Mouse (Mus musculus) G1E (cell line): ENCODE measurements around the gene Atad3a. TPM values are rescaled to one million over a fixed set of nuclear protein-coding genes. Genes with fewer than 3 reads are reported as not detected.
A peak's percentile ranks its signal among the peaks of the same experiment; 100 is the strongest.

Source experiments
- ATAC-seq: 2 replicates; pipeline ENCODE4 v1.8.0; 2016; ENCODE audit warnings: mild to moderate bottlenecking; ENCODE audit not compliant: insufficient number of reproducible peaks, poor library complexity, low FRiP score, severe bottlenecking; ENCODE audit errors: extremely low read depth
- DNase-seq: peaks from one replicate; pipeline ENCODE4 v3.0.0; 2012; ENCODE audit warnings: low spot score
- H3K27me3 ChIP-seq: 2 replicates; pipeline ENCODE4 v1.6.1; 2012; ENCODE audit warnings: mild to moderate bottlenecking, low read length, inconsistent platforms; ENCODE audit not compliant: insufficient read depth
- H3K36me3 ChIP-seq: replicated peaks from 2 replicates; pipeline ENCODE3; 2012; ENCODE audit warnings: mild to moderate bottlenecking, inconsistent platforms
- H3K4me1 ChIP-seq: 2 replicates; pipeline ENCODE4 v1.6.1; 2012; ENCODE audit warnings: low read depth, low read length, inconsistent platforms, mixed read lengths; ENCODE audit not compliant: insufficient read depth
- H3K4me3 ChIP-seq: 2 replicates; pipeline ENCODE4 v1.5.1; 2012; ENCODE audit warnings: low read depth, mild to moderate bottlenecking, inconsistent platforms, low read length, moderate library complexity, mixed read lengths
- H3K9me3 ChIP-seq: replicated peaks from 2 replicates; pipeline ENCODE4 v1.6.1; 2012; ENCODE audit warnings: inconsistent platforms
- CTCF ChIP-seq: IDR thresholded peaks from 2 replicates; pipeline ENCODE4 v1.5.1; 2012; ENCODE audit warnings: low read depth, low read length, inconsistent platforms, mixed read lengths
- GATA1 ChIP-seq: IDR thresholded peaks from 2 replicates; pipeline ENCODE4 v1.6.1; 2012; ENCODE audit warnings: borderline replicate concordance, low read length, inconsistent platforms, mixed read lengths
- GATA2 ChIP-seq: IDR thresholded peaks from 2 replicates; pipeline ENCODE4 v1.6.1; 2012; ENCODE audit warnings: low read depth, low read length, inconsistent platforms, borderline replicate concordance
- POLR2AphosphoS5 ChIP-seq: IDR thresholded peaks from 2 replicates; pipeline ENCODE4 v1.6.1; 2012; ENCODE audit warnings: low read depth, low read length, inconsistent platforms; ENCODE audit not compliant: insufficient replicate concordance
- TAL1 ChIP-seq: conservative IDR thresholded peaks from 2 replicates; pipeline ENCODE4 v1.6.1; 2012; ENCODE audit warnings: low read depth, low read length, inconsistent platforms, mixed read lengths
- polyA plus RNA-seq: library from polyadenylated mRNA; stranded (reverse); fragments of >175 nt; gene quantifications from 2 replicates; pipeline ENCODE4 v1.2.3, GENCODE M21; 2012
- total RNA-seq, 2 experiments: library from RNA; stranded (forward) in 1 of 2; stranded (reverse) in 1 of 2; fragments of 200-1000 nt in 1 of 2; fragments of >200 nt in 1 of 2; fragmentation: Nextera tagmentation in 1 of 2; gene quantifications; 2 replicates each; pipeline ENCODE4 v1.2.3; 2014 to 2017

The Atad3a gene
- total and polyA plus RNA-seq, 3 experiments, result 61.5 to 65.7 (median 64.6) TPM

DNA sequence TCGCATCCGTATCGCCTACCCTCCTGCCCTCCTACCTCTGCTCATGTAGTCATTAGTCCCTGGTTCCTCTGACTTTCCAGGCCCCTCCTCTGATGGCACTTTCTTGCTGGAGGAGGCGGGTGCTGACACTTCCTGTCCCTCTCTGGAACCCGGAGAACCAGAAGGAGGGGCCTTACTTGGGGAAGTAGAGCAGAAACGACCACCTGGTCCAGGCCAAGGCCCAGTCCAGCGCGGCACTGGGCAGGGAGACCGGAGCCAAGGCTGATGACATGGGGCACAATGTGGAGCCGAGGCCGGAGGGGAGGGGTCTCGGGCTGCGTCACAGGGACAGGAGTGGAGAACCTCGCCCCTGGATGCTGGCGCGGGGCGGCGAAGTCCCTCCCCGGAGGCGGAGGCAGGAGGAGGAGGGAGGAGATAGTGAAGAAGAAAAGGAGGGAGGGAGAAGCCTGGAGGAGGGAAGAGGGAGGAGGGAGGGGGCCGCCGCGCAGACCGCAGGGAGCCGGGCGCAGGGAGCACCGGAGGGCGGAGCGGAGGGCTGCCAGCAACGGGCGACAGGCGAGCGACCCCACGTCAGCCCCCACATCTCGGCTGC, 26.4 kb downstream of the Atad3a start, which contains the start of gene Tmem240:
Gene Tmem240 (plus strand): TSS at position 451 of the 592 bp plus-strand sequence.
- TF ChIP-seq GATA2 (no peak), GATA1 (no peak), POLR2AphosphoS5 (no peak), TAL1 (no peak), CTCF (no peak)
- Histone ChIP-seq H3K36me3 (peaks cover 89% of the 10 kb centered on the region), H3K27me3 (no peaks in the 10 kb centered on the region), H3K4me3 (peak within 1 kb of the TSS; percentile 84), H3K9me3 (no peaks in the 10 kb centered on the region), H3K4me1 (peaks cover 44% of the 10 kb centered on the region)
- ATAC-seq (peak; percentile 90), DNase-seq (peak; percentile 92)

- Histone ChIP-seq H3K4me1 (peaks cover 40% of the 10 kb centered on the region), H3K36me3 (peaks cover 89% of the 10 kb centered on the region), H3K9me3 (no peaks in the 10 kb centered on the region), H3K4me3 (no peak overlapping the region), H3K27me3 (no peaks in the 10 kb centered on the region)
- no peak for ATAC-seq
- TF ChIP-seq GATA2 (no peak), POLR2AphosphoS5 (no peak), CTCF (no peak), GATA1 (no peak), TAL1 (no peak)
- no peak for DNase-seq
Measured at GRCm38 (mm10) chr4:155733267-155733666, 27.6 kb downstream of the Atad3a start.

DNA sequence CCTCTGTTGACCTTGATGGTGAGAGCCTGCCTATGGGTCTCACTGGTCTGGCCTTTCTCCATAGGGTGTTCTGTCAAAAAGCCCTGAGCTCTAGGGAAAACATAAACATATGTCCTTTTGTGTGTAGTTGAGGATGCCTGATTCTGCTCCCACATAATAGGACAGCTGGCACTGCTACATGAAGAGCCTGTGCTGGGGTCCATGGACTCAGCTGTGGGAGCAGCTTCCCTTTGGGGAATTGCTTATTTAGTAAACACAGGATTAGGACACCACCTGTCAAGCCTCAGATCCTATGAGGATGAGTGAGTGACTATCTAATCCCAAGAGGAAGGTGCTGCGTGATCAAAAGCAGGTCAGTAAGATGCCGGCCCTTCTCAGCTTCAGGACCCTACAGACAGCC, 32.9 kb downstream of the Atad3a start:
- Histone ChIP-seq H3K4me1 (peaks cover 11% of the 10 kb centered on the region; the same call in 1 of the 2 replicates), H3K36me3 (peaks cover 93% of the 10 kb centered on the region), H3K9me3 (no peaks in the 10 kb centered on the region), H3K4me3 (no peak overlapping the region), H3K27me3 (no peaks in the 10 kb centered on the region)
- no peak for ATAC-seq
- no peak for TF ChIP-seq GATA2
- TF ChIP-seq TAL1, result no peak
- TF ChIP-seq CTCF, result no peak
- TF ChIP-seq GATA1, result no peak
- no peak for TF ChIP-seq POLR2AphosphoS5
- DNase-seq, result no peak

GRCm38 (mm10) chr4:155721668-155722083, 39.2 kb downstream of the Atad3a start:
- TF ChIP-seq GATA1, result no peak
- TF ChIP-seq GATA2, result no peak
- no peak for TF ChIP-seq TAL1
- peak; percentile 50 for TF ChIP-seq CTCF
- no peak for TF ChIP-seq POLR2AphosphoS5
- ATAC-seq (no peak), DNase-seq (no peak)
- peaks cover 7% of the 10 kb centered on the region; the same call in 1 of the 2 replicates for H3K4me1 ChIP-seq
- no peaks in the 10 kb centered on the region for H3K27me3 ChIP-seq
- no peak overlapping the region for H3K4me3 ChIP-seq
- H3K36me3 ChIP-seq, result peaks cover 82% of the 10 kb centered on the region
- no peaks in the 10 kb centered on the region for H3K9me3 ChIP-seq

- no peak overlapping the region; the same call in 1 of the 2 replicates for H3K4me3 ChIP-seq
- peaks cover 66% of the 10 kb centered on the region for H3K36me3 ChIP-seq
- ATAC-seq (peak; percentile 51; the same call in 1 of the 2 replicates), DNase-seq (no peak)
- TF ChIP-seq GATA1, result no peak
- TF ChIP-seq POLR2AphosphoS5, result no peak
- TF ChIP-seq CTCF, result no peak
- no peak for TF ChIP-seq GATA2
- no peak for TF ChIP-seq TAL1
- H3K4me1 ChIP-seq, result peaks cover 58% of the 10 kb centered on the region
- no peaks in the 10 kb centered on the region for H3K9me3 ChIP-seq
- H3K27me3 ChIP-seq, result no peaks in the 10 kb centered on the region
Measured at GRCm38 (mm10) chr4:155710521-155711252, 50.2 kb downstream of the Atad3a start.

GRCm38 (mm10) chr4:155708988-155709387, 51.9 kb downstream of the Atad3a start:
- Histone ChIP-seq H3K4me1 (peaks cover 55% of the 10 kb centered on the region), H3K27me3 (no peaks in the 10 kb centered on the region), H3K4me3 (no peak overlapping the region), H3K36me3 (peaks cover 50% of the 10 kb centered on the region), H3K9me3 (no peaks in the 10 kb centered on the region)
- DNase-seq (no peak), ATAC-seq (no peak)
- TF ChIP-seq GATA1 (no peak), TAL1 (no peak), GATA2 (no peak), CTCF (no peak), POLR2AphosphoS5 (no peak)
